Mouse (Mus musculus) kidney, embryonic 16.5 days (tissue): Measurements from ENCODE around the gene Hnrnpa3. TPM values are rescaled to one million over a fixed set of nuclear protein-coding genes. Genes with fewer than 3 reads are reported as not detected.

Experiments
- ATAC-seq: fragments of 200-750 bp; cut with Nextera tagmentation; 2 replicates; pipeline ENCODE4 v1.8.0; 2017; ENCODE audit warnings: moderate TSS enrichment; ENCODE audit not compliant: low FRiP score, low TSS enrichment
- H3K27ac ChIP-seq: fragments of 300-500 bp; sonication (generic); 2 replicates; pipeline ENCODE4 v1.5.1; 2014; ENCODE audit warnings: low read length
- H3K27me3 ChIP-seq: fragments of 300-500 bp; sonication (generic); 2 replicates; pipeline ENCODE4 v1.6.1; 2014; ENCODE audit warnings: low read length, control low read depth, mixed read lengths; ENCODE audit not compliant: insufficient read depth
- H3K36me3 ChIP-seq: fragments of 300-500 bp; sonication (generic); 2 replicates; pipeline ENCODE4 v1.6.1; 2014; ENCODE audit warnings: low read length, control low read depth, mixed read lengths; ENCODE audit not compliant: insufficient read depth
- H3K4me1 ChIP-seq: fragments of 300-500 bp; sonication (generic); 2 replicates; pipeline ENCODE4 v1.6.1; 2014; ENCODE audit warnings: low read length, control low read depth, mixed read lengths; ENCODE audit not compliant: insufficient read depth
- H3K4me2 ChIP-seq: fragments of 300-500 bp; sonication (generic); replicated peaks from 2 replicates; pipeline ENCODE4 v1.6.1; 2014; ENCODE audit warnings: low read depth, low read length
- H3K4me3 ChIP-seq: fragments of 300-500 bp; sonication (generic); 2 replicates; pipeline ENCODE4 v1.5.1; 2014; ENCODE audit warnings: mild to moderate bottlenecking, low read length
- H3K9ac ChIP-seq: fragments of 300-500 bp; sonication (generic); replicated peaks from 2 replicates; pipeline ENCODE4 v1.6.1; 2014; ENCODE audit warnings: low read length
- H3K9me3 ChIP-seq: fragments of 300-500 bp; sonication (generic); 2 replicates; pipeline ENCODE4 v1.6.1; 2016; ENCODE audit warnings: low read length, control low read depth
- WGBS: fragments of 180-500 bp; shearing (Covaris S2); extraction: QIAGEN DNeasy Blood & Tissue Kit; methylation state at CpG from one replicate; pipeline ENCODE4 v1.1.7; 2014; 5-methylcytosine and 5-hydroxymethylcytosine counted together
- polyA plus RNA-seq: library from polyadenylated mRNA; unstranded; fragments of >200 nt; fragmentation: Nextera tagmentation; extraction: Ambion mirVana; gene quantifications from 2 replicates; pipeline ENCODE4 v1.2.1, GENCODE M21; 2015

The Hnrnpa3 gene
- polyA plus RNA-seq, 1 experiment from 2014 or later, result 293 TPM

GRCm38 (mm10) chr2:75670446-75671336, 11.6 kb downstream of the Hnrnpa3 start:
- Histone ChIP-seq H3K4me3 (no peak overlapping the region), H3K4me1 (no peaks in the 10 kb centered on the region), H3K4me2 (no peak overlapping the region), H3K27ac (no peak overlapping the region), H3K36me3 (peaks cover 15% of the 10 kb centered on the region), H3K9ac (no peak overlapping the region), H3K9me3 (no peaks in the 10 kb centered on the region), H3K27me3 (no peaks in the 10 kb centered on the region)
- ATAC-seq, result no peak
- WGBS, result 85% methylated on average over 6 of the region's 6 CpGs

- no peak overlapping the region for H3K4me3 ChIP-seq
- no peaks in the 10 kb centered on the region for H3K27me3 ChIP-seq
- WGBS, result 70% methylated on average over 2 of the region's 2 CpGs
- no peak overlapping the region for H3K9ac ChIP-seq
- no peak overlapping the region for H3K27ac ChIP-seq
- H3K36me3 ChIP-seq, result peaks cover 21% of the 10 kb centered on the region
- H3K9me3 ChIP-seq, result no peaks in the 10 kb centered on the region
- ATAC-seq, result no peak; the same call in 1 of the 2 replicates
- no peak overlapping the region for H3K4me2 ChIP-seq
- H3K4me1 ChIP-seq, result no peaks in the 10 kb centered on the region
Observed at GRCm38 (mm10) chr2:75671337-75671660, 12.2 kb downstream of the Hnrnpa3 start.

GRCm38 (mm10) chr2:75672561-75672960, 13.5 kb downstream of the Hnrnpa3 start:
- H3K27me3 ChIP-seq, result no peaks in the 10 kb centered on the region
- no peaks in the 10 kb centered on the region for H3K9me3 ChIP-seq
- no peaks in the 10 kb centered on the region for H3K4me1 ChIP-seq
- no peak for ATAC-seq
- H3K4me3 ChIP-seq, result no peak overlapping the region
- no peak overlapping the region for H3K4me2 ChIP-seq
- no peak overlapping the region for H3K27ac ChIP-seq
- no peak overlapping the region for H3K9ac ChIP-seq
- peaks cover 32% of the 10 kb centered on the region for H3K36me3 ChIP-seq
- 76% methylated on average over 3 of the region's 3 CpGs for WGBS

GRCm38 (mm10) chr2:75676567-75676966, 17.5 kb downstream of the Hnrnpa3 start:
- peaks cover 39% of the 10 kb centered on the region for H3K36me3 ChIP-seq
- 71% methylated on average over 14 of the region's 14 CpGs for WGBS
- ATAC-seq, result no peak

GRCm38 (mm10) chr2:75679947-75680346, 20.9 kb downstream of the Hnrnpa3 start:
- Histone ChIP-seq H3K36me3 (peaks cover 25% of the 10 kb centered on the region), H3K27ac (no peak overlapping the region), H3K9me3 (no peaks in the 10 kb centered on the region), H3K4me3 (no peak overlapping the region), H3K4me2 (no peak overlapping the region), H3K9ac (no peak overlapping the region), H3K4me1 (peaks cover 36% of the 10 kb centered on the region), H3K27me3 (no peaks in the 10 kb centered on the region)
- ATAC-seq, result no peak
- 91% methylated on average over 8 of the region's 8 CpGs for WGBS

More at GRCm38 (mm10) chr2:75676567-75676966, 17.5 kb downstream of the Hnrnpa3 start:
- no peak overlapping the region for H3K9ac ChIP-seq
- no peaks in the 10 kb centered on the region for H3K27me3 ChIP-seq
- no peak overlapping the region for H3K4me2 ChIP-seq
- H3K27ac ChIP-seq, result no peak overlapping the region
- H3K4me3 ChIP-seq, result no peak overlapping the region
- peaks cover 9% of the 10 kb centered on the region for H3K4me1 ChIP-seq
- H3K9me3 ChIP-seq, result no peaks in the 10 kb centered on the region

- Histone ChIP-seq H3K9me3 (no peaks in the 10 kb centered on the region), H3K27ac (peak overlapping the region; percentile 80), H3K9ac (0 out of 2 replicates have a peak overlapping the region, but pooled peaks have one; percentile 24), H3K4me3 (no peak overlapping the region), H3K36me3 (peaks cover 17% of the 10 kb centered on the region), H3K4me1 (peaks cover 49% of the 10 kb centered on the region), H3K4me2 (no peak overlapping the region), H3K27me3 (no peaks in the 10 kb centered on the region)
- peak; percentile 71 for ATAC-seq
- WGBS, result 28% methylated on average over 7 of the region's 7 CpGs
Observed at GRCm38 (mm10) chr2:75681439-75681838, 22.4 kb downstream of the Hnrnpa3 start.

- 0 out of 2 replicates have a peak, but pooled peaks have one; percentile 35 for ATAC-seq
- Histone ChIP-seq H3K27me3 (no peaks in the 10 kb centered on the region), H3K4me2 (peak overlapping the region; percentile 35), H3K36me3 (peaks cover 7% of the 10 kb centered on the region), H3K9me3 (no peaks in the 10 kb centered on the region), H3K9ac (peak overlapping the region; percentile 49), H3K4me3 (no peak overlapping the region), H3K27ac (peak overlapping the region; percentile 88), H3K4me1 (peaks cover 54% of the 10 kb centered on the region)
- 51% methylated on average over 15 of the region's 15 CpGs for WGBS
Observed at GRCm38 (mm10) chr2:75682978-75683709, 24.1 kb downstream of the Hnrnpa3 start.

- no peak overlapping the region for H3K4me3 ChIP-seq
- H3K4me2 ChIP-seq, result no peak overlapping the region
- no peak overlapping the region for H3K9ac ChIP-seq
- ATAC-seq, result no peak
- H3K9me3 ChIP-seq, result no peaks in the 10 kb centered on the region
- H3K4me1 ChIP-seq, result peaks cover 58% of the 10 kb centered on the region
- H3K27ac ChIP-seq, result no peak overlapping the region
- WGBS, result 77% methylated on average over 3 of the region's 3 CpGs
- H3K27me3 ChIP-seq, result no peaks in the 10 kb centered on the region
- H3K36me3 ChIP-seq, result no peaks in the 10 kb centered on the region
Observed at GRCm38 (mm10) chr2:75684526-75684925, 25.5 kb downstream of the Hnrnpa3 start.

GRCm38 (mm10) chr2:75685458-75685861, 26.4 kb downstream of the Hnrnpa3 start:
- 49% methylated on average over 6 of the region's 6 CpGs for WGBS
- Histone ChIP-seq H3K36me3 (no peaks in the 10 kb centered on the region), H3K9me3 (no peaks in the 10 kb centered on the region), H3K4me3 (no peak overlapping the region), H3K9ac (no peak overlapping the region), H3K4me2 (no peak overlapping the region), H3K27ac (peak overlapping the region; percentile 76; the same call in 1 of the 2 replicates), H3K4me1 (peaks cover 65% of the 10 kb centered on the region), H3K27me3 (no peaks in the 10 kb centered on the region)
- ATAC-seq, result no peak
